Mouse (Mus musculus) mature B cell (primary cell): Measurements from ENCODE around the gene Adgra3.

Source experiments
- in situ Hi-C: fragments of 300-500 bp; cut with MboI; formaldehyde crosslinking; loops from 2 replicates; pipeline ENCODE4 v1.14.3; 2019

Gene Adgra3

DNA sequence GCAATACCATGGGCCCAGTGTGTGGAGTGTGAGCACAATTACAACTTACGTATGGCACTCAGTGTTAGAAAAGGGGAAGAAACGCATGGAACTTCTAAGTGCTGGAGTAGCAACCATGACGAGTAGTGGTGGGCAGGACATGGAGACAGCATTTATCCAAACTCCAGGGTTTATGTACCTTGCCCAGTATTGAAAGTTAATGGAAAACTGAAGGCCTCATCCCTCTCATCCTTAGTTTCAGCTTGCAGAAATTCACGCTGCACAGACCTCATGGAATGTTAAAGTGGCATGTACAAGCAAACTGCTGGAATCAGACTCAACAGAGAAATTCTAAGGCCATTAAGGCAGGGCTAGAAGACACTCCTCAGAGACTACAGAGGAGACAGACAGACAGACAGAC, 84.6 kb downstream of the Adgra3 start:
- in situ Hi-C loops: no loop called here

DNA sequence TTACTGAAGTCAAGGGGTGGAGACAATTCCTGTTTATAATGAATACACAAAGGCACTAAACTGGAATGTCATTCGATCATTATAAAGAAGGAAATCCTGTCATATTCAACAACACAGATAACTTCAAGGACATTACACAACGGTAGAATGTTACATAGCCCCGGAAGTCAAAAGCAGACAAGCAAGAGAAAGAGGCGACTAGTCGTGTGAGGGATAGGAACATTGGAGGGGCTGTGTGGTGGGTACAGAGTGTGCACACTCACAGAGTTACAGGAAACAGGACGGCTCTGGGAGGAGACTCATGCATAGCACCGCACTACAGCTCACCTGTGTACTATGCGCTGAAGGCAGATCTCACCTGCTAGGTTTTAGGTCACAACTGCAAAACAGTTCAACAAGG, 89.1 kb downstream of the Adgra3 start:
- in situ Hi-C loops: no loop called here

DNA sequence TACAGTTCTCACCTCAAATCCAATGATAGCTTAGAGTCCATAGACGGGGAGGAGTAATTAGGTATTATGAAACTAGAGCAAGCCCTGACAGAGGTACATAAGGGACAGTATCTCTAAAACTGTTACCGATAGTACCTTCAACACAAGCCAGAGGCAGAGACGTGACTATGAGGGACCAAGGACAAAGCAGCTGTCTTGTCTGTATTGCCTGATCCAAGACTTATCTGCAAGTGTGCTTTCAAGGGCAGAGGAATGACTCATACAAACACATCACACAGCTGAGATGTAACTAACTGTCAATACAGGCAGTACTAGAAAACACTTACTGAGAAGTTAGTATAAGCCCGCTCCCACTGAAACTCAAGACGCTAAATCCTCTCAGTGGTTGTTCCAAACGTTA, 91.1 kb downstream of the Adgra3 start:
- in situ Hi-C loops: no loop called here

- in situ Hi-C loops: no loop called here
Observed at GRCm38 (mm10) chr5:49965810-49966209, 93.0 kb downstream of the Adgra3 start.

DNA sequence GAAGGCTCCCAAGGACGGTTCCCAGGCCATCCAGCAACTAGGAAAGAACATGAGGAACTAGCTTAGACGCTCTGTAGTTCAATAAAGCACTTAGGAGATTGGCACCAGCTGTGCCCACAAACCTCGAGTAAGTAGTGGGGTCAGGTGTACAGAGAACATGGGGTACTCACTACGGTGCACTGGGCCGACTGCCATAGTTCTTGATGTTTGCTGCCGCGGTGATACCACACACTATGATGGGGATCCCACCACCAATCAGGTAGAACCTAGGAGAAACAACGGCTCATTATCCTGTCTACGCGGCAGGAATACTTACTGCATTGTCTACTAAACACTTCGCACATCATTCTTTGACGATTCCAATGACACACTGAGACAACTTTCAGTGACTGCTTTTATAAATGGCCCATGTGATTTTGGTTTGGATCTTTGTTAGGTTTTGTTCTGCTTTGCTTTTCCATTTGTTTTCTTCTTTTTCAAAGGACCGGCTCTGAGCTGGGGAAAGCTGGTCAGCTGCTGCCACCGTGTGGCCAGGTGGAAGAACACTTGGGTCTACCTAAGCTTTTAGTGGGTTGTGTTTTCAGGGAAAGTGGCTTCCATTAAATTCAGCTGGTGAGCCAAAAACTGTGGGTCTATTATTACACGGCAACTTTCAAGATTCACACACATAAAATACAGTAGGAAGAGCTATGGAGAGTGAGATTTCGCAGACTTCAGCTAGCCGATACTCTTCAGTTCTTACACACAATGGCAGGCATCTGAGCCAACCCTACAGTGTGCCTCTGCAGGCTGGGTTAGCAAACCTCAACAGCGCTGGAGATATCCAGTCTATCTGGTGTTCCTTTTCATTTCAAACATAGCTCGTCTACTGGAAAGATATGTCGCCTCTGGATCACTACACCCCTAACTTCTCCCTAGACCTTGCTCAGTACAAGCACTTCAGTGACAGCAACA, 97.1 kb downstream of the Adgra3 start:
- in situ Hi-C loops: no loop called here

- in situ Hi-C loops: no loop called here
Observed at GRCm38 (mm10) chr5:49936354-49936753, 122.5 kb downstream of the Adgra3 start.

DNA sequence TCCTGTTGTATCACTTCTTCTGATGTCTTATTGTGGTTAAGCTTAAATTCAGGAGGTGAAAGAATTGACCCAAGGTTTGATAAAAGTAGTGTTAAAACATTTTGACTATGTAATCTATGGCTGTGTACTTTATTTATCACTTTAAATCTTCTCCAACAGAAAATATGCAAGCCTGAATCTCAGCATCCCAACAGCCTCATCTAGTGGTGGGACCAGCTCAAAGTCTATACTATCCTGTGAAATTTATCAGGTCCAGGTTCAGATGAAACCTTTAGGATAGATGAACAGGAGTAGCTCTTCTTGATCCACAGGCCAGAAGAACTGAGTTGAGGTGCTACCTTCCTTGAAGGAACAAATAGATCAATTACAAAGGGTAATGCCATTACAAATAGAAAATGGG, 134.1 kb downstream of the Adgra3 start:
- in situ Hi-C loops: no loop called here

DNA sequence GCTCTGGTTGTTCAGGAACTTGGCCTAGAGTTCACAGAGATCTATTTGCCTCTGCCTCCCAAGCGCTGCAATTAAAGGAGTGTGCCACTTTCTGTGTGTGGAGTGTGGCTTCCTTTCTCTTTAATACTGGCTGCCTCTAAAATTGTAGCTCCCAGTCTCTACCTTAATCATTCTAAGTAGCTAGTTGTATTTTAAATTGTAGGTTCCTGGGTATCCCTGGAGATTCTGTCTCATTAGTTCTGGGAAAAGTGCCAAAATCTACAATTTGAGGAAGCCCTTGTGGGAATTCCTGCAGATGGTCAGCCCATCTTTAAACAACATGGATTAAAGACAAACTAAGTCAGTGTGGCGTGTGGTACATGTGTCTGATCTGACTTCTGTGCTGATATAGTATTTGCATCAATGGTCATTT, 143.1 kb downstream of the Adgra3 start:
- in situ Hi-C loops: no loop called here
